Mouse (Mus musculus): ENCODE results near the gene Enc1.

- TF ChIP-seq CTCF (IDR thresholded peaks at IDR 0.05) (no peak), EP300 (IDR thresholded peaks at IDR 0.05) (no peak)
Measured at GRCm38 (mm10) chr13:97259271-97259670, 18.4 kb downstream of the Enc1 start.
